Mouse (Mus musculus) intestine, embryonic 14.5 days (tissue): ENCODE measurements around the gene Mbd5. TPM values are rescaled to one million over a fixed set of nuclear protein-coding genes. Genes with fewer than 3 reads are reported as not detected.

Experiments
- ATAC-seq: fragments of 200-750 bp; cut with Nextera tagmentation; replicated peaks from 2 replicates; pipeline ENCODE4 v1.8.0; 2017; ENCODE audit warnings: low read depth, moderate number of reproducible peaks, moderate TSS enrichment, moderate library complexity; ENCODE audit not compliant: low FRiP score, low TSS enrichment
- DNase-seq: peaks from one replicate; pipeline ENCODE4 v3.0.0-alpha.2; 2018; ENCODE audit warnings: low spot score
- H3K27ac ChIP-seq: fragments of 300-500 bp; sonication (generic); 2 replicates; pipeline ENCODE4 v1.5.1; 2014; ENCODE audit warnings: low read depth, mild to moderate bottlenecking, control low read depth
- H3K27me3 ChIP-seq: fragments of 300-500 bp; sonication (generic); replicated peaks from 2 replicates; pipeline ENCODE4 v1.6.1; 2014; ENCODE audit warnings: low read length, control low read depth; ENCODE audit not compliant: control insufficient read depth, insufficient read depth
- H3K36me3 ChIP-seq: fragments of 300-500 bp; sonication (generic); 2 replicates; pipeline ENCODE4 v1.6.1; 2014; ENCODE audit warnings: low read length, control low read depth; ENCODE audit not compliant: control insufficient read depth, insufficient read depth
- H3K4me1 ChIP-seq: fragments of 300-500 bp; sonication (generic); replicated peaks from 2 replicates; pipeline ENCODE4 v1.6.1; 2014; ENCODE audit warnings: low read length, control low read depth, mixed read lengths; ENCODE audit not compliant: control insufficient read depth, insufficient read depth
- H3K4me2 ChIP-seq: fragments of 300-500 bp; sonication (generic); 2 replicates; pipeline ENCODE4 v1.6.1; 2014; ENCODE audit warnings: low read length
- H3K4me3 ChIP-seq: fragments of 300-500 bp; sonication (generic); 2 replicates; pipeline ENCODE4 v1.5.1; 2014; ENCODE audit warnings: low read depth, low read length, control low read depth, mixed read lengths
- H3K9ac ChIP-seq: fragments of 300-500 bp; sonication (generic); 2 replicates; pipeline ENCODE4 v1.6.1; 2014; ENCODE audit warnings: mild to moderate bottlenecking, low read length
- H3K9me3 ChIP-seq: fragments of 300-500 bp; sonication (generic); 2 replicates; pipeline ENCODE4 v1.6.1; 2016; ENCODE audit warnings: low read length, control low read depth; ENCODE audit not compliant: control insufficient read depth
- WGBS: fragments of 180-500 bp; shearing (Covaris S2); extraction: QIAGEN DNeasy Blood & Tissue Kit; methylation state at CpG from one replicate; pipeline ENCODE4 v1.1.7; 2014; 5-methylcytosine and 5-hydroxymethylcytosine counted together
- polyA plus RNA-seq: library from polyadenylated mRNA; unstranded; fragments of >200 nt; fragmentation: Nextera tagmentation; extraction: Ambion mirVana; gene quantifications from 2 replicates; pipeline ENCODE4 v1.2.1, GENCODE M21; 2014

Mbd5 gene
- polyA plus RNA-seq, 1 experiment from 2014 or later = 27.9 TPM

DNA sequence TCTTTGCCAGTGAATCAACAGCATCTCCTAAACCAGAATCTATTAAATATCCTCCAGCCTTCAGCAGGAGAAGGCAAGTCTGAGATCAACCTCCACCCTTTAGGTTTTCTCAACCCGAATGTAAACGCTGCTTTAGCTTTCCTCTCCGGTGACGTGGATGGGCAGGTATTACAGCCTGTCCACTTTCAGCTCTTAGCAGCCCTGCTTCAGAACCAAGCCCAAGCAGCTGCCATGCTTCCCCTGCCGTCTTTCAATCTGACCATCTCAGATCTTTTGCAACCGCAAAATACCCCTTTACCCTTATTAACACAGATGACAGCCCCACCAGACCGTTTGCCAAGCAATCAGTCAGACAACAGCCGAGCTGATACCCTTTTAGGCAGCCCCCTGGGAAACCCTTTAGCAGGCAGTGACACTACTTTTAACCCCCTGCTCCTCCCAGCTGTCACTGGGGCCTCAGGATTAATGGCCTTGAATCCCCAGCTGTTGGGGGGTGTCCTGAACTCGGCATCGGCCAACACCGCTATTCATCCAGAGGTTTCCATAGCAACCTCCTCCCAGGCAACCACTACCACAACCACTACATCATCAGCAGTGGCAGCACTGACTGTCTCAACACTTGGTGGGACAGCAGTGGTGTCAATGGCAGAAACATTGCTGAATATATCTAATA is 323.1 kb downstream of the Mbd5 start:
- Histone ChIP-seq H3K4me1 (no peaks in the 10 kb centered on the region), H3K4me3 (no peak overlapping the region), H3K9me3 (no peaks in the 10 kb centered on the region), H3K27me3 (no peaks in the 10 kb centered on the region), H3K27ac (no peak overlapping the region), H3K4me2 (no peak overlapping the region), H3K36me3 (no peaks in the 10 kb centered on the region), H3K9ac (no peak overlapping the region)
- DNase-seq (no peak), ATAC-seq (no peak)
- WGBS = 29% methylated on average over 11 of the region's 11 CpGs

GRCm38 (mm10) chr2:49276017-49276722 is 326.9 kb downstream of the Mbd5 start:
- Histone ChIP-seq H3K4me1 (no peaks in the 10 kb centered on the region), H3K4me3 (no peak overlapping the region), H3K27ac (no peak overlapping the region), H3K9ac (no peak overlapping the region), H3K27me3 (no peaks in the 10 kb centered on the region), H3K36me3 (no peaks in the 10 kb centered on the region), H3K4me2 (no peak overlapping the region), H3K9me3 (no peaks in the 10 kb centered on the region)
- WGBS = 91% methylated on average over 4 of the region's 4 CpGs
- no peak for DNase-seq
- ATAC-seq = no peak

DNA sequence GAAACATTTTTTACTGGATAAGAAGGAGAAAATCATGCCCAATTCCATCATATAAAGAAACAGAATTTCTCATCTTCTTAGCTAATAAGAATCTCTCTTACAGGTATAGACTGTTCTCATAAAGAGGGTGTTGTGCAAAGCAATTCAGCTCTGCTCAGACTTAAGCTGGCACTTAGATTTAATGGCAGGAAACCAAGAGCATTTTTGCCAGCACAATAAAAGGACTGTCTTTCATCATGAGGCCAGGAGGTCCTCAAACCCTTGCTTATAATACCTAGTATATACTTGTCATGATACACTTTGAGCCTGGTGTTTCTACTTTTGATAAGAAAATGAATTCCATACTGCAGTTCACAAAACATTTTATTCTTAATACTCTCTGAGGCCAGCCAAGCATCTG is 331.2 kb downstream of the Mbd5 start:
- no peaks in the 10 kb centered on the region for H3K9me3 ChIP-seq
- DNase-seq (no peak), ATAC-seq (no peak)
- H3K36me3 ChIP-seq = no peaks in the 10 kb centered on the region
- no peak overlapping the region for H3K4me3 ChIP-seq
- H3K4me1 ChIP-seq = no peaks in the 10 kb centered on the region
- no peak overlapping the region for H3K9ac ChIP-seq
- H3K4me2 ChIP-seq = no peak overlapping the region
- H3K27me3 ChIP-seq = no peaks in the 10 kb centered on the region
- H3K27ac ChIP-seq = no peak overlapping the region

DNA sequence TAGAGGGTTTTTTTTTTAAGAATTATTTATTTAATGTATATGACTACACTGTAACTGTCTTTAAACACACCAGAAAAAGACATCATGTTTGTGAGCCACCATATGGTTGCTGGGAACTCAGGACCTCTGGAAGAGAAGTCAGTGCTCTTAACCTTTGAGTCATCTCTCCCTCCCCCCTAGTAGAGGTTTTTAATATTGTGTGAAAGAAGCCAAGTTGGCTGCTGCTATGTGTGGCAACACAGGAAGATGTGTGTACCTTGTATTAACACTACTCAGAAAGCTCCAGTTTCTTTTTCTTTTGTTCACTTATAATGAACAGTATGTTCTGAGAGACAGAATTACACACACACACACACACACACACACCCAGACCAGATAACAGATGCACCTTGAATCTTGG is 334.3 kb downstream of the Mbd5 start:
- no peak overlapping the region for H3K4me2 ChIP-seq
- no peak for ATAC-seq
- no peak overlapping the region for H3K9ac ChIP-seq
- DNase-seq = no peak
- no peaks in the 10 kb centered on the region for H3K9me3 ChIP-seq
- no peak overlapping the region for H3K4me3 ChIP-seq
- no peaks in the 10 kb centered on the region for H3K4me1 ChIP-seq
- H3K27me3 ChIP-seq = no peaks in the 10 kb centered on the region
- H3K36me3 ChIP-seq = no peaks in the 10 kb centered on the region
- no peak overlapping the region for H3K27ac ChIP-seq

DNA sequence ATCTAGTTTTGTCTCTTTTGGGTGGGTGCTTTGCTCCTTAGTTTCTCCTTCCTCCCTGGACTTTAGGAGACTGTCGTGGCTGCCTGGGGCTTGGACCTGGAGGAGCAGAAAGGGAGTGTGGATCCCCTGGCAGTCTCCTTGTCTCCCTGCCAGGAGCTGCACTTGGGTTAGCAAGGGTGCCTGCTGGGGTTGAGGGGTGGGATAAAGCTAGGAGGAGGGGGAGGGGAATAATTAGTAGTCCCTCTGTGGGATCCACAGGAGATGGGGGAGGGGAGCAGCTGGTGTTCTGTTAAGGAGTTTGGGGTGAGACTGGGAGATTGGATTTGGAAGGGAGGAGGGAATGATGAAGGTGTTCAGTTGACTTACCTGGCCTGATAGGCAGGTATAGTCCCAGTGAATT is 337.7 kb downstream of the Mbd5 start:
- Histone ChIP-seq H3K4me3 (no peak overlapping the region), H3K9ac (no peak overlapping the region), H3K27ac (no peak overlapping the region), H3K9me3 (no peaks in the 10 kb centered on the region), H3K4me1 (no peaks in the 10 kb centered on the region), H3K36me3 (no peaks in the 10 kb centered on the region; the same call in 1 of the 2 replicates), H3K27me3 (no peaks in the 10 kb centered on the region), H3K4me2 (no peak overlapping the region)
- no peak for ATAC-seq
- no peak for DNase-seq
- 24% methylated on average over 1 of the region's 1 CpGs for WGBS

GRCm38 (mm10) chr2:49291709-49292108 is 342.4 kb downstream of the Mbd5 start:
- DNase-seq = no peak
- Histone ChIP-seq H3K4me2 (no peak overlapping the region), H3K4me1 (no peaks in the 10 kb centered on the region), H3K36me3 (no peaks in the 10 kb centered on the region; the same call in 1 of the 2 replicates), H3K4me3 (no peak overlapping the region), H3K9ac (no peak overlapping the region), H3K9me3 (no peaks in the 10 kb centered on the region), H3K27ac (no peak overlapping the region), H3K27me3 (no peaks in the 10 kb centered on the region)
- ATAC-seq = no peak
- WGBS = 74% methylated on average over 2 of the region's 2 CpGs

DNA sequence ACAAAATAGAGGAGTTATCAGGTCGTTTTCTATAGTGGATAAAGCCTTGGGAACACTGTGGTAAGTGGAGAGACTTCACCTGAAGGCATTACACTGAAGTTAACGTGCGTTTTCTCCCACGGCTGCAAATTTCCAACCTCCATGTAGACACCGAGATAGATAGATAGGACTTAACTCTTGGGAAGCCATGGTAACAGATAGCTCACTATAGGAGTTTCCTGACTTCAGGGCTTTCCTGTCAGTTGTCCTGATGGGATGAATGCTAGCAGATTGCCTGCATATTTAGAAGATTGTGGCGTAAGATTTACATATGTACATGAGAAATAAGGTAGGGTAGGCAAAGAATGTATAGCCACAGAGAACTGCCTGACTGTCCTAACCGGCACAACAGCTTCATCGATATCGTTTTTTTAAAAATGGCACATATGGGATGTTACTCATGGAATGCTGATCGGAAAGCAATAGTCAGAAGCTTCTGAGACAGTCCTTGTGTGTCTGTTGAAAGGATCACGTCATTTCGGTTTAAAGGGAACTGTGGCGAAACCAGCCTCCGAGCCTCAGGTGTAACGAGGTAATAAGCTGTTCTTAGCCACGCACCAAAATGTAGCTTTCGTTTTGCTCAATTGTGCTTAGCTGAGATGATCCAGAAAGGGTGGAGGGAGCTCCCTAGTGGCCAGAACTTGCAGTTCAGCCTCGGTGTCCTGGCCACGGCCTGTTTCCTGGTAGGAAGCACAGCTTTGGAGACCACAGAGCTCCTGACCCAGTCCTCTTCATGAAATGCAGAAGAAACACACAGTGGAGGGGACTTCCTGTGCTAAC is 363.5 kb downstream of the Mbd5 start:
- Histone ChIP-seq H3K27me3 (no peaks in the 10 kb centered on the region), H3K9ac (no peak overlapping the region), H3K4me1 (no peaks in the 10 kb centered on the region), H3K4me2 (peak overlapping the region; percentile 54), H3K9me3 (no peaks in the 10 kb centered on the region), H3K4me3 (peak overlapping the region; percentile 32), H3K36me3 (no peaks in the 10 kb centered on the region), H3K27ac (no peak overlapping the region)
- WGBS = 43% methylated on average over 19 of the region's 19 CpGs
- peak; percentile 90 for DNase-seq
- peak; percentile 81 for ATAC-seq

- Histone ChIP-seq H3K27ac (no peak overlapping the region), H3K9me3 (no peaks in the 10 kb centered on the region), H3K36me3 (no peaks in the 10 kb centered on the region), H3K4me1 (no peaks in the 10 kb centered on the region), H3K4me3 (no peak overlapping the region), H3K4me2 (no peak overlapping the region), H3K27me3 (no peaks in the 10 kb centered on the region), H3K9ac (no peak overlapping the region)
- DNase-seq = no peak
- ATAC-seq = no peak
- 94% methylated on average over 7 of the region's 7 CpGs for WGBS
These were observed 384.3 kb downstream of the Mbd5 start for GRCm38 (mm10) chr2:49333594-49333993.
